Mouse (Mus musculus): ENCODE results near the gene Synj2.

Gene Synj2

GRCm38 (mm10) chr17:5997380-5998234 lies 56.5 kb downstream of the Synj2 start:
- DNase-seq (ENCODE audit: inconsistent age in 2 of 2, low spot score in 1 of 2) = peak; percentile 89 to 94

- DNase-seq (ENCODE audit: inconsistent age in 2 of 2, low spot score in 1 of 2) = no peak
Measured at GRCm38 (mm10) chr17:5998235-5998500, 57.1 kb downstream of the Synj2 start.

GRCm38 (mm10) chr17:5999039-5999543 lies 58.0 kb downstream of the Synj2 start:
- DNase-seq (ENCODE audit: inconsistent age in 2 of 2, low spot score in 1 of 2) = peak in 1 of 2 experiments; percentile 67

GRCm38 (mm10) chr17:6000864-6001319 lies 59.8 kb downstream of the Synj2 start:
- no peak for DNase-seq (ENCODE audit: inconsistent age in 2 of 2, low spot score in 1 of 2)

GRCm38 (mm10) chr17:6001389-6001788 lies 60.3 kb downstream of the Synj2 start:
- DNase-seq (ENCODE audit: inconsistent age in 2 of 2, low spot score in 1 of 2) = no peak

- no peak for DNase-seq (ENCODE audit: inconsistent age in 2 of 2, low spot score in 1 of 2)
Measured at GRCm38 (mm10) chr17:6001836-6002235, 60.8 kb downstream of the Synj2 start.

- peak in 1 of 2 experiments; percentile 7 for DNase-seq (ENCODE audit: inconsistent age in 2 of 2, low spot score in 1 of 2)
Measured at GRCm38 (mm10) chr17:6002563-6002962, 61.5 kb downstream of the Synj2 start.

GRCm38 (mm10) chr17:6003661-6004060 lies 62.6 kb downstream of the Synj2 start:
- peak in 1 of 2 experiments; percentile 6 for DNase-seq (ENCODE audit: inconsistent age in 2 of 2, low spot score in 1 of 2)

GRCm38 (mm10) chr17:6005246-6005637 lies 64.2 kb downstream of the Synj2 start:
- peak in 1 of 2 experiments; percentile 26 for DNase-seq (ENCODE audit: inconsistent age in 2 of 2, low spot score in 1 of 2)

- DNase-seq (ENCODE audit: inconsistent age in 2 of 2, low spot score in 1 of 2) = peak; percentile 52 to 88
Measured at GRCm38 (mm10) chr17:6005638-6006471, 64.8 kb downstream of the Synj2 start.

GRCm38 (mm10) chr17:6007101-6007780 lies 66.2 kb downstream of the Synj2 start:
- DNase-seq (ENCODE audit: inconsistent age in 2 of 2, low spot score in 1 of 2) = peak in 1 of 2 experiments; percentile 16

- DNase-seq (ENCODE audit: inconsistent age in 2 of 2, low spot score in 1 of 2) = peak; percentile 38 to 68
Measured at GRCm38 (mm10) chr17:6007902-6008301, 66.8 kb downstream of the Synj2 start.

GRCm38 (mm10) chr17:6008590-6008989 lies 67.5 kb downstream of the Synj2 start:
- peak in 1 of 2 experiments; percentile 23 for DNase-seq (ENCODE audit: inconsistent age in 2 of 2, low spot score in 1 of 2)

GRCm38 (mm10) chr17:6009606-6010005 lies 68.5 kb downstream of the Synj2 start:
- no peak for DNase-seq (ENCODE audit: inconsistent age in 2 of 2, low spot score in 1 of 2)

- no peak for DNase-seq (ENCODE audit: inconsistent age in 2 of 2, low spot score in 1 of 2)
Measured at GRCm38 (mm10) chr17:6013079-6013478, 72.0 kb downstream of the Synj2 start.

- DNase-seq (ENCODE audit: inconsistent age in 2 of 2, low spot score in 1 of 2) = no peak
Measured at GRCm38 (mm10) chr17:6014985-6015384, 73.9 kb downstream of the Synj2 start.

- DNase-seq (ENCODE audit: inconsistent age in 2 of 2, low spot score in 1 of 2) = peak in 1 of 2 experiments; percentile 53
Measured at GRCm38 (mm10) chr17:6016213-6016780, 75.2 kb downstream of the Synj2 start.

- no peak for DNase-seq (ENCODE audit: inconsistent age in 2 of 2, low spot score in 1 of 2)
Measured at GRCm38 (mm10) chr17:6017268-6017667, 76.2 kb downstream of the Synj2 start.

- DNase-seq (ENCODE audit: inconsistent age in 2 of 2, low spot score in 1 of 2) = no peak
Measured at GRCm38 (mm10) chr17:6018348-6018747, 77.3 kb downstream of the Synj2 start.

- DNase-seq (ENCODE audit: inconsistent age in 2 of 2, low spot score in 1 of 2) = peak; percentile 63 to 85
Measured at GRCm38 (mm10) chr17:6019776-6020175, 78.7 kb downstream of the Synj2 start.

- DNase-seq (ENCODE audit: inconsistent age in 2 of 2, low spot score in 1 of 2) = peak in 1 of 2 experiments; percentile 50
Measured at GRCm38 (mm10) chr17:6020636-6021035, 79.6 kb downstream of the Synj2 start.
